Mouse (Mus musculus) embryo, embryonic 9.5 days (tissue): ENCODE results near the gene Gcm1.
A peak's percentile ranks its signal among the peaks of the same experiment; 100 is the strongest.

Experiments used
- DNase-seq: peaks from one replicate; pipeline ENCODE4 v3.0.0-alpha.2; 2017; ENCODE audit errors: extremely low spot score

Gcm1 gene

DNA sequence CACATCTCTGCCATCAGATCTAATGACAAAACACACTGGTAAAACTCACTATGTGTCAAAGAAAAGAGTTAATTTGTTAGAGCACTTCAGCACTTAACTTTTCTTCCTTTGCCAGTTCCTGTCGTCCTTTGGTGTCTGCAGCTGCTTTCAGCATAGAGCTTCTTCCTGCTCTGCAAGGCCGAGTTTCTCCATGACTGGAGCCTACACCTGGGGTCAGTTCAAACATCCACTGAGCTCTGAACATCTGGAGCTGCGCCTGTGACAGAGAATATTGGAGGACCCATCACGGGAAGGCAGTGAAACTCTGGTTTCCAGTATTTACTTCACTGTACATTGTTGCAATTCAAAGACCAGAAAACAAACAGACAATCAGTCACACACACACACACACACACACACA lies 49.7 kb downstream of the Gcm1 start:
- DNase-seq: no peak

DNA sequence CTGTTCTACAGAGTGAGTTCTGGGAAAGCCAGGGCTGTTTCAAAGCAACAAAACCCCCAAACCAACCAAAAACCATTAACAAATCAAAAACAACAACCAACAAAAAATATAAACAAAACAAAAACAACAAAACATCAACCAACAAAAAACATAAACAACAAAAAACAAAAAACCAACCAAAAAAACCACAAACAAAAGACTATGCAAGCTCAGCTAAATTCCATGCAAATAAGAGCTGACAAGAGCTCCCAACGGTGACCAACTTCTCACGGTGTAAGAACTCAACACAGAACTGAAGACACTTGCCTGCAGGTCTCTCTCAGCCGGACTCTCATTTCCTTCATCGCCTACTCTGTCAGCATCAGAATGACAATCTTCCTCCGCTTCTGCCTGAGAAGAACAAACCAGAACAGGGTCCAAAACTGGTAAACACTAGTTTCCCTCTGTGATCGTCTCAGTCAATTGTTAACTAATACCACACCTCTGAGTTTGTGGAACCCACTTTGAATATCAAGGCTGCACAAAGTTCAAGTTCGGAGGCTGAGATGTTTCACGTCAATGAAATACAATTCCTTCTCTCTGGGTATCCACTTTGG lies 52.3 kb downstream of the Gcm1 start:
- no peak for DNase-seq

DNA sequence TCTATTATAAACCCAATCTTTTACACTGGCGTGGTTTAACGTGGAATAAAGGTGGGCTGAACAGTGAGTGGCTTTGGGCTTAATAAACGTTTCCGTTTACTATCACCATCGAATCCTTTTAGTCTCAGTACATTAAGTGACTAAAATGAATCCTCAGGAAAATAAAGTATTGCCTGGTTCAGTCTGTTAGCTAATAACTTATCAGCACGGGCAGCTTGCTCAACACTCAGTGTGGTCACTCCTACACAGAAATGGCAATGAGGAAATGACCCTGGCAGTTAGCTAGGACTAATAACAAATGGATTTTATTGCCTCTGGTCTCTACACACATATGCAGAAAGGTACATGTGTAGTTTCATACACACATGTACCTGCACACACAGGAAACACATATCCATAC lies 53.2 kb downstream of the Gcm1 start:
- no peak for DNase-seq

DNA sequence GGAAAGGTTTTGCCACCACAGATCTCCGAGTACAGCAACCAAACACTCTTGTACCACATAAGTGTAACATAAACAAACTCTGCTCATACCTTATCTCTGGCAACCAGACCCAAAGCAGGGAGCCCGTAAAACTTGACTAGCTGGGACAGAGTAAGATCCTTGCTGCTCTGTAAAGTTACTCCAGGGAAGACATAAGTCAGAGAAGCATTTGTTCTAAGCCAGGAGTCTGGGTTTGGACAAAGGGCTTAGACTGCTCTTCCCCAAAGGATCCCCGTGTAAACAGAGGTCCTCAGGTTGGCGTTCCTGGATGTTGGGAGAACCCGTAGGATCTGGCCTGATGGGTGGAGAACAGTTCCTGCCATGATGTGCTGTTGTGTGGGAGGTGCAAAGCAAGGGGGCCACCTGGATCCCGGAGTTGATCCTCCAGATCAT lies 53.8 kb downstream of the Gcm1 start:
- no peak for DNase-seq

DNA sequence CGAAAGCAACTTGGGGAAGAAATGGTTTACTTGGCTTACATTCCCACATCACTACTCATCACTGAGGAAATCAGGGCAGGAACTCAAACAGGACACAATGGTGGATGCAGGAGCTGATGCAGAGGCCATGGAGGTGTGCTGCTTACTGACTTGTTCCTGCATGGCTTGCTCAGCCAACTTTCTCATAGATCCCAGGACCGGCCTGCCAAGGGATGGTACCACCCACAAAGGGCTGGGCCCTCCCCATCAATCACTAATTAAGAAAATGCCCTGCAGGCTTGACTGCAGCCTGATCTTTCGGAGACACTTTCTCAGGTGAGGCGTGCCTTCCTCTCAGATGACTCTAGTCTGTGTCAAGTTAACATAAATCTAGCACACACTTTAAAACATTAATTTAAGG lies 55.1 kb downstream of the Gcm1 start:
- no peak for DNase-seq

DNA sequence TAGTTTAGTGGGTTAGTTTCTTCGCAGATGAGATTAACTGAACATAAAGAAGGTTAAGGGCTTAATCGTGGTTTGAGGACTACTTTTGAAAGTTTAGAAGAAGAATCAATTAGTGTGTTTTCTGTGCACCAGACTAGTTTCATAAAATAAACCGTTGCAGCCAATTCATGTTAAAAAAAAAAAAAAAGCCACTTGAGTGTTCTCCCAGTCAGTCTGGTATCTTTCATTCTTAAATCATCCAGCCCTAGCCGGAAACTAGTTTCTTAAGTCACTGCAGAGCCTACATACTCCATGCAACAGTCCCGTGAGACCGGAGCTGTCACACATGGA lies 55.8 kb downstream of the Gcm1 start:
- DNase-seq: no peak

DNA sequence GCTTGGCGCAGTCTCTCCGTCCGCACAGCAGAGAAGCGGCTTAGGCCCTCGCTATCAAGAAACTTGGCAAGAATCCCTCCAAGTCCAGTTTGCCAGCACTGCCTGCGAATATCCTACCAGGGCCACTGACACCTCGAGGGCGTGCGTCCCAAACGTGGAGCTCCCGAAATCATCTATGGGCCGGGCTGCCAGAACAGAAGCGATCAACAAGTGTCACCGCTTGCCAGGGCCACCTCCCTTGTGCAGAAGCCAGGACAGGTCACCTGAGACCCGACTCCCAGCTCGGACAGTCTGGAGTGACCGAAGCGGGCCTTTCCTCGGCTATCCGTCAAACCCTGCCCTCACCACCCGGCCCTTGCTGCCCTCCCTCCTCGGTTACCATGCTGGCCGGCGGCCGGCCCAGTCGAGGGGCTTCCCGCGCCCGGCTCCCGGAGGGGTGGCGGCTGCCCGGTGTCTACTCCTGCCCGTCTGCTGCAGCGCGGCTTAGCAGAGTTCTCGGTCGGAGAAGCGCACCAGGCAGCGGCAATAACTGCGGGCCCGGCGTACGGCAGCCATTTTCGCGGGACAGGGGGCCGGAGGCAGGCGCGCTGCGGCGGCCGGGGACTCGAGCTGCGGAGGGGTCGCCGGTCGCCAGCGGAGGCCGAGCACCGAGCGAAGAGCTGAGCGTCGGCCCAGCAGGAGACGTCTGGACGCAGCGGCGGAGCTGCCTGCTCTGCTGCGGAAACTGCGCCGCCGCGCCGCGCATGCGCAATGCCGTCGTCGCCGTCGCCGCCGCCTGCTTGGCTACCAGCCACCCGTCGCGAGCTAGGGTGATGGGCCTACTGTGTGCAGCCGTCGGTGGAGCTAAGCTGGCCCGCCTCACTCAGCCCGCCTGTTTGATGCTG lies 56.4 kb downstream of the Gcm1 start:
- DNase-seq: peak; percentile 87

DNA sequence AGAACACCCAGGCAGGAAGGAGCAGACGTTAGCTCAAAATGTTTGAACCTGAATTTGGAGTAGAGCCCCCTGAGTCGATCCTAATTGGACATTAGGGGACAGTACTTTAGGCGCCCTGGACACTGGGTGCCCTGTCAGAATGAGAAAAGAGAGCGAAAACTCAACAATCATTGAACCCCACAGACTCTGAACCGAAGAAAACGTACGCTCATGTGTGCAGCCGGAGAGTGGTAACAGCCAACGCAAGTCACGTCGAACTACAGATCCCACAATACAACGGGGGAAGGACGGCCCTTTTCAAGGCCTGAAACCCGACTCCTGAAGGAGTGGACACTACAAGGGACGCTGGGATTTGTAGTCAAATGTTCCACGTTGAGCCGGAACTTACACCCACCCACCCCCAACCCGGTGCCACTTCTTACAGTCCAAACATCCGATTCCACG lies 57.1 kb downstream of the Gcm1 start, which contains the start of the genes Fbxo9 and Ick:
Gene Fbxo9, minus strand, starts transcription at position 270 of the 444 bp plus-strand sequence.
Gene Ick, plus strand, starts transcription at position 397 of the 444 bp plus-strand sequence.
- DNase-seq: peak; percentile 86

DNA sequence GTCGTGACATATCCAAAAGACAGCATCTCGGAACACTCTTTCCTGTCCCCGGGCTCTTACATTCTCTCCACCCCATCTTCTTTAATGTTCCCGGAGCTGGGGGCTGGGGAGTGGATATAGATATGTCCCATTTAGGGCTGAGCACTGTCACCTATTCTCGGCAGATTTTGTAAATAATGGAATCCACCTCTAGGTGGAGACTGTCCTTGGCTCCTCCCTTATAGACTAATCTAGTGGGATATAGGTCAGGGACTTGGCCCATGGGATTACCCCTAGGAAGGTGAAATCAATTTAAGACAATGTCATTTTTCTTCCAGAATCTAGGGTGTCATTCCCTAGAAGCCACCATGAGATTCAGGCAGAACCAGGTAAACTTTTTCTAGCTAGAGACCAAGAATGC lies 57.9 kb downstream of the Gcm1 start:
- no peak for DNase-seq

DNA sequence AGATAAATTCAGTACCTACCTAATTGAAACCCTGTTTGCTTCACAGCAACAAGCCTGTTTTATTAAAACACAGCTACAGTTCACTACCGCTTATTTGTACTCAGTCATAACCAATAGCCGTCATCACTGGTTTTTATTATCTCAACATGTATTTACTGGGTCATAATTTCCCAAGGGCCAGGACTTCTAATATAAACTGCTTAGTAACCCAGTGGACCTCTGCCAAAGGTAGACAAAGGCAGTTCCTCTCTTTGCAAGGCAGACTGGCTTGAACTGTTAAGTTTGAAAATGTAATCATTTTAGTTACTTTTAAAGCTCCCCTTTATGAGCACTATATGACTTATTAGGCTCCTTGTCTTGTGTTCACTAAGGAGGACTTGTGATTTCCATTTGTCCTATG lies 59.7 kb downstream of the Gcm1 start:
- DNase-seq: no peak

DNA sequence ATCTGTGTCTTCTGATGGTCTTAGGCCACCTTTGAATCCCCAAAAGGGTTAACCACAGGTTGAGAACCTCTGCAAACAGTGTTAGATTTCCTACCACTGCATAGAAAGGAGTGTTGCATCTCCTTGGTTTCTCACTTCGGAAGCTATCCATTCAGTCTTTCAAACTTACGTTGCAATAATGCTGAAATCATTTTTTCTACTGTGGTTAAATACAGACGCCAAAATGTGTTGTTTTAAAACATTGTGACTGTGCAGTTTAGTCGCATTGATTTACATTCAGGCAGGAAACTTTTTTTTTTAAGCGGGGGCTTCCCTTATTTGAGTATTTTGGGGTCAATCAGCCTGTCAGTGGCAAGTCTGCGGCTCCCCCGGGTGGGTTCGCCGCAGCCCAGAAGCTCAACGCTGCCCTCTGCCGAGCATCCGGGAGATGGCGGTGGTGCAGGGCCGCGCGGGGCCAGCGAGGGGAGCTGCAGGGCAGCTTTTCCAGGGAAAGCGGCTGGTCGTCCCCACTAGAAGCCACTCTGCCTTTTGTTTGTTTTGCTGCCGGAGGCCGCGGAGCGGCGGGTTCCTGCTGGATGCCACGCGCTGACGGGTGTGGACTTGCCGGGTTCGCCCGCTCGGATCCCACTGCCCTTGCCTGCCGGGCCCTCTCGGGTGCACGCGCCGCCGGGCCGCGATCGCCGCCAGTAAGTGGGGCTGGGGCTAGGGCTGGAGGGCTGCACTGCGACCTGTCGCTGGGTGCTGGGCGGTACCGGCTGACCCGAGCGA lies 61.2 kb downstream of the Gcm1 start:
- DNase-seq: peak; percentile 94

DNA sequence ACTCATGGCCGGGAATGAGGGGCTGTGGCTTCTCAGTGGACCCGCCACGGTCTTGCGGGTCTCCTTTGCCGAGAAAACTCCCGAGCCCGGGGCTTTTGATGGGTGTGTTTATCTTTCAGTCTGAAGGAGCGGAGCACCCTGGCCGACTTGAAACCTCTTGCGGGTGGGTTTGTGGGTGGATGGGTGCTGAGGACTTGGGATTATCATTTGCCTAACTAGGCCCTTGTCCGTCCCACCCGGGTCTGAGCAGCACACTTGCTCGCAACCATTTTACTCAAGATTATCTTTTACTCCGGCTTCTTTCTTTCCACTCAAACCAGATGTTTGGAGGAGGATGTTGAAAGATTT lies 61.8 kb downstream of the Gcm1 start:
- DNase-seq: no peak
